Mouse (Mus musculus) ES-E14 (cell line): ENCODE data around the gene Arhgef28.

Experiments
- CHD2 ChIP-seq: IDR thresholded peaks from 2 replicates; pipeline ENCODE4 v1.6.1; 2014; ENCODE audit warnings: mild to moderate bottlenecking, low read depth, low read length, inconsistent platforms
- HCFC1 ChIP-seq: IDR thresholded peaks from 2 replicates; pipeline ENCODE4 v1.6.1; 2012; ENCODE audit warnings: low read length, inconsistent platforms, borderline replicate concordance; ENCODE audit not compliant: insufficient read depth
- ZNF384 ChIP-seq: IDR thresholded peaks from 2 replicates; pipeline ENCODE4 v1.6.1; 2012; ENCODE audit warnings: low read depth, low read length, inconsistent platforms

DNA sequence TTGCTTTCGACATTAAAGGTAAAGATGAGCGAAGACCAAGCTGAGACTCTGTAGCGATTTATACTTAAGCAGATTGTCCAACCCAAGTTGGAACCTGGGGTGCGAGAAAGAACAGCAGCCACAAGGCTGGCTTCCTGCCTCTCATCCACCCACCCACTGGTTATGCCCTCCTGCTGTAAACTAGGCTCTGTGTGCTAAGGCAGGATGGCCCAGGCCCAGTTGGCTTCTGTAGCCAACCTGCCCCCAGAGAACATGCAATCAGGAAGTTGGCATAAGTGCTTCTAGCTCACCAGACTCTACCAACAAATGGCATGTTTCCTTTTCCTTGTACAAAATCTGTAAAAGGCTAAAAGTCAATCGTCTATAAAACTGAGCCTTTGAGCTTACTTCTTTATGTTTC, 283.2 kb downstream of the Arhgef28 start:
- no peak for TF ChIP-seq CHD2
- TF ChIP-seq ZNF384 = no peak
- TF ChIP-seq HCFC1 = no peak
